Mouse (Mus musculus) E14TG2a.4 (cell line): Measurements from ENCODE around the gene Trpm1.

Experiments
- H3K27me3 ChIP-seq: 2 replicates; pipeline ENCODE4 v1.6.1; 2014; ENCODE audit warnings: low read length, control low read depth; ENCODE audit not compliant: insufficient read depth
- H3K36me3 ChIP-seq: 2 replicates; pipeline ENCODE4 v1.6.1; 2014; ENCODE audit warnings: low read length, control low read depth; ENCODE audit not compliant: insufficient read depth
- H3K4me1 ChIP-seq: replicated peaks from 2 replicates; pipeline ENCODE4 v1.6.1; 2014; ENCODE audit warnings: low read depth, low read length, control low read depth
- H3K4me3 ChIP-seq: replicated peaks from 2 replicates; pipeline ENCODE4 v1.5.1; 2014; ENCODE audit warnings: mild to moderate bottlenecking, low read length
- H3K9me3 ChIP-seq: 2 replicates; pipeline ENCODE4 v1.6.1; 2014; ENCODE audit warnings: low read length, control low read depth
- CTCF ChIP-seq: conservative IDR thresholded peaks from 2 replicates; pipeline ENCODE4 v1.5.1; 2014; ENCODE audit warnings: low read length
- NANOG ChIP-seq: IDR thresholded peaks from 2 replicates; pipeline ENCODE4 v1.6.1; 2014; ENCODE audit warnings: borderline replicate concordance, low read length, mixed read lengths
- POU5F1 ChIP-seq: IDR thresholded peaks from 2 replicates; pipeline ENCODE4 v1.6.1; 2014; ENCODE audit warnings: low read length, borderline replicate concordance

The Trpm1 gene

GRCm38 (mm10) chr7:64160737-64161470 lies 7.3 kb downstream of the Trpm1 start:
- TF ChIP-seq CTCF (no peak), NANOG (no peak), POU5F1 (no peak)
- no peak overlapping the region for H3K4me3 ChIP-seq

GRCm38 (mm10) chr7:64161990-64162389 lies 8.4 kb downstream of the Trpm1 start:
- Histone ChIP-seq H3K36me3 (no peaks in the 10 kb centered on the region), H3K9me3 (no peaks in the 10 kb centered on the region), H3K4me1 (peaks cover 62% of the 10 kb centered on the region), H3K4me3 (no peak overlapping the region), H3K27me3 (peaks cover 4% of the 10 kb centered on the region; the same call in 1 of the 2 replicates)
- TF ChIP-seq CTCF (no peak), POU5F1 (no peak), NANOG (no peak)

More at GRCm38 (mm10) chr7:64160737-64161470, 7.3 kb downstream of the Trpm1 start:
- Histone ChIP-seq H3K27me3 (peaks cover 4% of the 10 kb centered on the region; the same call in 1 of the 2 replicates), H3K4me1 (peaks cover 55% of the 10 kb centered on the region), H3K9me3 (no peaks in the 10 kb centered on the region), H3K36me3 (no peaks in the 10 kb centered on the region)

- H3K36me3 ChIP-seq: no peaks in the 10 kb centered on the region
- H3K27me3 ChIP-seq: peaks cover 4% of the 10 kb centered on the region; the same call in 1 of the 2 replicates
- no peak overlapping the region for H3K4me3 ChIP-seq
- peaks cover 59% of the 10 kb centered on the region for H3K4me1 ChIP-seq
- no peaks in the 10 kb centered on the region for H3K9me3 ChIP-seq
- TF ChIP-seq NANOG: no peak
- no peak for TF ChIP-seq CTCF
- TF ChIP-seq POU5F1: no peak
These were observed 9.5 kb downstream of the Trpm1 start for GRCm38 (mm10) chr7:64163086-64163485.

- no peak overlapping the region for H3K4me3 ChIP-seq
- no peak for TF ChIP-seq POU5F1
- no peak for TF ChIP-seq CTCF
- no peak for TF ChIP-seq NANOG
- H3K36me3 ChIP-seq: no peaks in the 10 kb centered on the region
- no peaks in the 10 kb centered on the region for H3K9me3 ChIP-seq
- peaks cover 51% of the 10 kb centered on the region for H3K4me1 ChIP-seq
- peaks cover 4% of the 10 kb centered on the region; the same call in 1 of the 2 replicates for H3K27me3 ChIP-seq
These were observed 10.3 kb downstream of the Trpm1 start for GRCm38 (mm10) chr7:64163890-64164289.

GRCm38 (mm10) chr7:64164997-64165396 lies 11.4 kb downstream of the Trpm1 start:
- Histone ChIP-seq H3K9me3 (no peaks in the 10 kb centered on the region), H3K27me3 (peaks cover 4% of the 10 kb centered on the region; the same call in 1 of the 2 replicates), H3K36me3 (no peaks in the 10 kb centered on the region), H3K4me3 (no peak overlapping the region), H3K4me1 (peaks cover 39% of the 10 kb centered on the region)
- TF ChIP-seq NANOG (no peak), CTCF (0 out of 2 replicates have a peak, but pooled peaks have one; percentile 5)

GRCm38 (mm10) chr7:64166025-64166424 lies 12.4 kb downstream of the Trpm1 start:
- Histone ChIP-seq H3K27me3 (peaks cover 4% of the 10 kb centered on the region; the same call in 1 of the 2 replicates), H3K36me3 (no peaks in the 10 kb centered on the region), H3K9me3 (no peaks in the 10 kb centered on the region), H3K4me3 (no peak overlapping the region), H3K4me1 (peaks cover 31% of the 10 kb centered on the region)
- TF ChIP-seq CTCF: no peak
- TF ChIP-seq POU5F1: no peak
- no peak for TF ChIP-seq NANOG

- no peak for TF ChIP-seq NANOG
- TF ChIP-seq POU5F1: no peak
- no peak for TF ChIP-seq CTCF
- Histone ChIP-seq H3K9me3 (no peaks in the 10 kb centered on the region), H3K36me3 (no peaks in the 10 kb centered on the region), H3K4me3 (no peak overlapping the region), H3K4me1 (peaks cover 25% of the 10 kb centered on the region), H3K27me3 (peaks cover 4% of the 10 kb centered on the region; the same call in 1 of the 2 replicates)
These were observed 13.1 kb downstream of the Trpm1 start for GRCm38 (mm10) chr7:64166724-64167123.

GRCm38 (mm10) chr7:64179310-64179709 lies 25.7 kb downstream of the Trpm1 start:
- H3K36me3 ChIP-seq: no peaks in the 10 kb centered on the region
- no peak overlapping the region for H3K4me3 ChIP-seq
- TF ChIP-seq POU5F1 (no peak), CTCF (no peak), NANOG (no peak)
- H3K4me1 ChIP-seq: peaks cover 5% of the 10 kb centered on the region
- peaks cover 10% of the 10 kb centered on the region for H3K27me3 ChIP-seq
- no peaks in the 10 kb centered on the region for H3K9me3 ChIP-seq
